Mouse (Mus musculus) left cerebral cortex, adult 6 months (tissue): ENCODE measurements around the gene Anxa1. TPM values are rescaled to one million over a fixed set of nuclear protein-coding genes. Genes with fewer than 3 reads are reported as not detected.

Source experiments
- long read RNA-seq, 2 experiments: library from polyadenylated mRNA; unstranded; transcript quantifications; one replicate each; pipeline ENCODE4 v2.0.0; 2019 to 2020
- polyA plus RNA-seq: library from polyadenylated mRNA; unstranded; fragments of <200 nt; fragmentation: Nextera tagmentation; gene quantifications from 2 replicates; pipeline ENCODE4 v1.2.3, GENCODE M21; 2021

Gene Anxa1
- 3.1 and 4.1 TPM in 2 replicates for polyA plus RNA-seq
- long read RNA-seq, experiment 1, transcript Anxa1-201 (13 exons, 1,674 nt): major isoform, 12 of 12 reads
- long read RNA-seq, experiment 1, partial matches to known transcripts: 0 of 12 reads
- long read RNA-seq, experiment 1, other reads (novel, unspliced or antisense): 0 of 12 reads
- long read RNA-seq, experiment 2, partial matches to known transcripts: 2 of 5 reads
- long read RNA-seq, experiment 2, other reads (novel, unspliced or antisense): 1 of 5 reads

DNA sequence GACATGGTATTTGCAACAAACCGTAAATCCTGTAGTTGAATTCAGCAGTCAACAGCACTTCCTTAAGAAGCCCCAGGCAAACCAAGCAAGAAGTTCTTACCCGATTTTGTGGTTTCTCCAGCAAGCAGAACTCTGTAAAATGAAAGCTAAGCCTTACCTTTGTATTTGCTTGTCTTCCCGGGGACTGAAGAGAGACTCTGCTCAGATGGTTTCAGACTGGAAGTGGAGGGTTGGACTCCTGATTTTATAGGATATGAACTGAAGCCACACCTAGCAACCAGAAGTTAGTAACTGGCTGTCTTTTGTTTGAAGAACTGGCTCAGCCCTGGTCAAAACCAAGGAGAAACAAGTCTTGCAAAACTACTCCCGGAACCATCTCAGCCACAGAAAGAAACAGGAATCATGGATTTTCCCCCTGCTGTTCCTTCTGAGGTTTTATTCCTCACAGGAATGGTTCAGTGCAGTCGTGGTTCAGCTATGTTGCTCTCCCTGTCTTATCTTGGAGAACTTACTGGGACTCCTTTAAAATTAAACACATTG, at the start of gene Anxa1:
Anxa1 (minus strand) TSS at position 490 of the 540 bp plus-strand sequence.

Other genes starting within 250 kb of the Anxa1 start
- 36.5 and 58.2 TPM in 2 replicates for gene Aldh1a1, start 101.8 kb upstream of the Anxa1 start, polyA plus RNA-seq